Mouse (Mus musculus) layer of hippocampus, adult 18-20 months (tissue): ENCODE measurements around the gene Ccl24. TPM values are rescaled to one million over a fixed set of nuclear protein-coding genes. Genes with fewer than 3 reads are reported as not detected.
"Not testable (repeated sequence)": the region's sequence is repeated elsewhere in the genome, so short reads cannot be mapped to it uniquely, and the experiment has no call there.

Source experiments
- DNase-seq, 2 experiments: peaks; one replicate each; pipeline ENCODE4 v3.0.0; 2022; ENCODE audit warnings: low spot score in 2 of 2
- long read RNA-seq: library from polyadenylated mRNA; stranded (forward); transcript quantifications from one replicate; pipeline ENCODE4 v2.0.0, GENCODE M21; 2021
- total RNA-seq, 2 experiments: library from RNA; stranded (reverse); gene quantifications; 2 replicates each; pipeline ENCODE4 v1.2.3; 2021

Ccl24 gene
- total RNA-seq = under 1 TPM in 1 of 2 experiments, not detected in 1; 0.67 TPM
- long read RNA-seq = 0 reads

DNA sequence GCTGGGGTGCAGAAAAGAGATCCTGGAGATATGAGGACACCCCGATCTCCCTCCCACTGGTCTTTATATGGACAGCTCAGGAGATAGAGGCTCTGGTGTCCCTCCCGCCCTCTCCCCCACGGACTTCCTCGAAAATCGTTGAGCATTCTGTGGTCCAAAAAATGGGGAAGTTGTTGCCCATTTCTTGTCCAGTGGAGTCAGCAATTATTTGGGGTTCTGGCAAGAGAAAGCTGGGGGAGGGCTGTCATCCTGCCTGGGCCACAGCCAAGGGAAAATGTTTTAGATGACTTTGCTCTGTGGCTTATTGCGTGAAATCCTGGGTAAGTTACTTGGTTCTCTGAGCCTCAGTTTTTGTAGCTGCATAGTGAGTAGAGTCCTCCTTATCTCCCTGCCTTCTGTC is at the start of gene Ccl24:
Ccl24 (minus strand) TSS at position 44 of the 400 bp plus-strand sequence.
- no peak for DNase-seq

DNA sequence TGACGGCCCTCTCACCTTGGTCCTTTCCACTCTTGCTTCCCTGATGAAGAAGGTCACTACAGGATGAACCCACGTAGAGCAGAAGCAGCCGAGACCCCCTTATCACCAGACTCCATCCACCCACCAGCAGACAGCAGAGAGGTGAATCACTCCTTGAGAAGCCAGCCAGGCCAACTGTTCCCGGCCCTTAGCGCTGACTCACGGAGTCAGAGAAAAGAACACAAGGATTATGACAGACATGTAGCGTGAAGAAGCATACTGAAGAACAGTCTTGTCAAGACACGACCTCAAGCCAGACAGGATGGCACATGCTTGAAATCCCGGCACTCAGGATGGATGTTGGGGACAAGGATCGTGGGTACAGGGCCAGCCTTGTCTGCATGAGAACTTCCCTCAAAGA is 48.9 kb upstream of the Ccl24 start:
- DNase-seq = peak in 1 of 2 experiments; percentile 28

DNA sequence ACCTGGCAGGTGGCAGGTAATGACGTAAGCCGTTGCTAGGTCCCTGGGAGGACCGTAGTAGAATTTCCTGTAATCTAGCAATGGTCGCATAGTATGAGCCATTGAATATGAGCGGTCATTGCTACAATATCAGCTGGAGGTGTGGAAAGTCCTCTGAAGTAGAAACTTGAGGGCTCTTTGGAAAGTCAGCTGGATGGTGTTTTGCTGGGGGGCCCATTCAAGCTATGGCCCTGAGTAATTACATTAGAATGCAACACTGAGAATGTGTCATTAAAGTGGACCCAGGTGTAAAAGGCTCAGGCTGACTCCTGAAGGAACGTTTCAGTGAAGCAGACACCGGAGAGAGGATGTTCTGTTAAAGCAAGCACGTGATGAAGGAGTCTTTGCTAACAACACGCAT is 47.7 kb upstream of the Ccl24 start:
- no peak for DNase-seq

DNA sequence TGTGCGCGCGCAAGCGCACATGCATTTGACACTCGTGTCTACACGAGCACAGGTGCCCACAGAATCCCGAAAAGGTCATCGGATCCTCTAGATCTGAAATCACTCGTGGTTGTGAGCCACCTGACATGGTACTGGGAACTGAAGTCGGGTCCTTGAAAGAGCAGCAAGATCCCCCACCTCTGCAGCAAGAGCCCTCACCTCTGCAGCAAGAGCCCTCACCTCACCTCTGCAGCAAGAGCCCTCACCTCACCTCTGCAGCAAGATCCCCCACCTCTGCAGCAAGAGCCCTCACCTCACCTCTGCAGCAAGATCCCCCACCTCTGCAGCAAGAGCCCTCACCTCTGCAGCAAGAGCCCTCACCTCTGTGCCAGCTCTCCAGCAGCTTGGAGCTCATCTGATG is 46.9 kb upstream of the Ccl24 start:
- not testable (repeated sequence) for DNase-seq

DNA sequence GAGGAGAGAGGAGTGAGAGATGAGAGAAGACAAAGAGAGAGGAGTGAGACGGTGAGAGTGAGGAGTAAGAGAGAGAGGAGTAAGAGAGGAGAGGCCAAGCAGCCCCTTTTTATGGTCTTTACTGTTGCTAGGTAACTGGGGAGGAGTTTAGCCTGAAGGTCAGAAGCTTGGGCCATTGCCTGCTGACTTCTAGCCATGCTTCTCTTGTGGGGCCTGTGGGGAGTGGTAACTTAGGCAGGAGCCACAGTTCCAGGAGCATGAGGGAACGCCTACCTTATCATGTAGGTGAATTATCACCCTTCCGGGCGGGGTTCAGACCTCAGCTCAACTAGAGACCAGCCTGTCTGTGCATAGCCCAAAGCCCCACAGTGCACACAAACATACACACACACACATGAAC is 36.9 kb upstream of the Ccl24 start:
- DNase-seq = no peak

DNA sequence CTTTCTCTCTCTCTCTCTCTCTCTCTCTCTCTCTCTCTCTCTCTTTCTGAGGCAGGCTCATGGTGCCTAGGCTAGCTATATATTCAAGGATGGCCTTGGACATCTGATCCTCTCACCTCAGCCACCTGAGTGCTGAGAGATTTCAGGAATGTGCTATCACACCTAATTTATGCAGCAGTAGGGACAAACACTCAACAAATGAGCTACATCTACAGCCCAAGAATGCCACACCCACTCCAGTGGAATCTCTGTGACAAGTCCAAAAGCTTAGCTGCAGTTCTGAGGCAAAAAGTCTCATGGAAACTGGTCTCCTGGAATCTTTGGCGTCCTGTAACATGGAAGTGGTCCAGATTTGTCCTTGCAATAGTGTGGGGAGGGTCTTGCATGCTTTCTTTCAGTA is 34.7 kb upstream of the Ccl24 start:
- DNase-seq = no peak

DNA sequence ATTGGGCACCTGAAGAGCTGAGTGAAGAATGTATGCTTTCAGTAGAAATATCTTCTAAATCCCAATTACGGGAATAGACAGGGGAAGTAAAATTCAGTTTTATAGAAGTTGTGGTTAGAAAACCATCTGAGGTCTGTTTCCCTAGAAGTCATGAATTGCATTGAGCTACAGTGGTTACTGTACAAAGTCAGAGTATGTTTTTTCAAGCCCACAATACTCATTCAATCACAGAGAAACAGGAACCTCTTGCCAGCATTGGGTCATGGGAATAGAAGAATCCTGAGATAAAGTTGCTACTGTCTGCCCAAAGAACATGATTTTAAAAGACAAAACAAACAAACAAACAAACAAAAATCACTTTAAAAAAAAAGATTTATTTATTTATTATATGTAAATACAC is 33.9 kb upstream of the Ccl24 start:
- DNase-seq = not testable (repeated sequence)

DNA sequence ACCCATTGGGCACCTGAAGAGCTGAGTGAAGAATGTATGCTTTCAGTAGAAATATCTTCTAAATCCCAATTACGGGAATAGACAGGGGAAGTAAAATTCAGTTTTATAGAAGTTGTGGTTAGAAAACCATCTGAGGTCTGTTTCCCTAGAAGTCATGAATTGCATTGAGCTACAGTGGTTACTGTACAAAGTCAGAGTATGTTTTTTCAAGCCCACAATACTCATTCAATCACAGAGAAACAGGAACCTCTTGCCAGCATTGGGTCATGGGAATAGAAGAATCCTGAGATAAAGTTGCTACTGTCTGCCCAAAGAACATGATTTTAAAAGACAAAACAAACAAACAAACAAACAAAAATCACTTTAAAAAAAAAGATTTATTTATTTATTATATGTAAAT is 31.8 kb upstream of the Ccl24 start:
- not testable (repeated sequence) for DNase-seq

DNA sequence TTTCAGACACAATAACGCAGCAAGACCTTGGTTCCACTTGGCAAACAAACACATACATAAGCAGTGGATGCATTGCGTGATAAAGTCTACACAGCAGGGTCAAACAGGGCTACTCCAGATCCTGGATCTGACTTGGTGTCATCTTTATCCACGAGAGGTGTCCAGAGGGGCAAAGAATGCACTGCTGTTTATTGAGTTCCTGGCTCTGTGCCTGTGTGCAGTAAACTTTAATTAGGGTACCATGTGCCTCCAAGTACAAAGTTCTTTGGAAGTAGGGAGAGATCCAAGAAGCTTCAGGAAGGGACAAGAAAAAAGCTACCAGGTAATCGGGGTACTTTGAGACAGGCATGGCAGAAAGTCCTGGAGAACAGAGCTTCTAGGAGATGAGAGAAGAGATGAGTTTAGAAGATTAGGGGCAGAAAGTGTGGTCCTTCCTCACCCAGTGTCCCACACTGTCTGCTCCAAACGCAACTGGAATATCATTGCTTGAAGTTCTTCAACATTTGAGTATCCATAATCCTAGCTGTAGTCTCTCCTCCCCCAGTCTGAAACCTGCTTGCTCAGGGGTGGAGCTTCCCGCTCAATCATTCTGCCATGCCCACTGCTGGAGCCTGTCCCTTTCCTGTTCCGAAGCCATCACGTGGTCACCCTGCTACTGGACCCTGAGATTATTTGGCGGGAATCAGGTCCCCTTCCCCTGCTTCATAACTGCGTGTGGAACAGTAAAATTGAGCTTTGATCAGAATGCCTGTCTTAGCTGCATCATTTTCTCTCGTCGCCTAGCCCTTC is 17.3 kb upstream of the Ccl24 start:
- DNase-seq = no peak

DNA sequence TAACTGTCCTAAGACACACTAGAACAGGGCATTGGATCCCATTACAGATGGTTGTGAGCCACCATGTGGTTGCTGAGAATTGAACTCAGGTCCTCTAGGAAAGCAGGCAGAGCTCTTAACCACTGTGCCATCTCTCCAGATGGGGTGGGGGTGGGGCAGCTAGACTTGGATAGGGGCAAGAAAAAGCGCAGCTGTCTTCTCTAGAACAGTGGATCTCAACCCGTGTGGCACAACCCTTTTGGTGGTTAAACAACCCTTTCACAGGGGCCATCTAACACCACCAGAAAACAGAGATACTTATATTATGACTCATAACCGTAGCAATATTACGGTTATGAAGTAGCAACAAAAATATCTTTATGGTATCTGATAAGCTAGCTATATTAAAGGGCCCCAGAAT is 14.9 kb upstream of the Ccl24 start:
- no peak for DNase-seq

DNA sequence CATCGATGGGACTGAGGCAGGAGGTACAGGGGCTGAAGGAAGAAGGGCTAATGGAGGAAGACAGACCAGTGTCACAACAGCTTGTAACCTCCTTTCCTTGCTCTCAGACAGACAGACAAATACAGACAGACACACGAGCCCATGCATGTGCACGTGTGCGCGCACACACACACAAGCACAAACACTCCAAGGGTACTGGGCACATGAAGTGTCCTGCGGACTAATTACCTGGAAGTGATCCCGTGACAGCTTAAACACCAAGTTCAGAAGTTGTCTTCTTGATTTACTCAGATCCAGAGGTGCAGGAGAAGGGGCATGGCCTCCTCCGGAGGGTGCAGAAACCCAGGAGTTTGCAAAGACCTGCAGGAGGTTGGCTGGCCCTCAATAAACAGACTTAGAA is 12.8 kb upstream of the Ccl24 start:
- no peak for DNase-seq

DNA sequence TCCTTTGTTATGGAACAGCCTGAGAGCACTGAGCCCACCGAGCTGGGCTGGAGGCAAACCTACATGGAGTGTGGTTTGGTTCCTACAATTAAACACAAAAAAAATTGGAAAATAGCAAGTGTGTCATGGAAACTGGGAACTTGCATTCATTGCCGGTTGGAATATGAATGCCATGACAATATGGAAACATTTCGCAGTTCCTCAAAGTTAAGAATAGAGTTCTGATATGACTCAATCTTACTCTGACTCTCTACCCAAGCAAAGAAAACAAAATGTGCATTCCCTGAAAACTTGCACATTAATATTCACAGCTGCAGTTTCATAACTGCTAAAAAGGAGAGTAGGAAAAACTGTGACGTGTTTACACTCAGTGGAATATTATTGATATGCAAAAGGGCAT is 9.5 kb upstream of the Ccl24 start:
- DNase-seq = no peak

DNA sequence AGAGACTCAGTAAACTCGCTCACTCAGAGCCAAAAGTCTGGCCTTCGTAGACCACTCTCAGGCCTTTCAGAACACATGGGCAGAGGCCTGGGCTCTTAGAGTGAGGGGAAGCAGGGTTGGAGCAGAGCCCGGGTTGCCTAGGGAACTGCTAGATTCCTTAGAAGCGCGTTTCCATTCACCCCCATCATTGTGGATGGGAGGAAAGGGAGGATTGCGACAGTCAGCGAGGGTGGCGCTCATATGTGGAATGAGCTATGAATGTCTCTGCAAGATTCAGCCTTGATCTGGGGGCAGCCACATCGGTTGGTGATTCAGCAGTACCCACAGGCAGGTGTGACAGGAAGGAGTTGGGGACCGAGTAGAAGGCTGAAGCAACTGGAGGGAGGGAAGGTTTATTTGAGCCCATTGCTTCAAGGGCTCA is 6.5 kb upstream of the Ccl24 start:
- DNase-seq = peak; percentile 59 to 71

DNA sequence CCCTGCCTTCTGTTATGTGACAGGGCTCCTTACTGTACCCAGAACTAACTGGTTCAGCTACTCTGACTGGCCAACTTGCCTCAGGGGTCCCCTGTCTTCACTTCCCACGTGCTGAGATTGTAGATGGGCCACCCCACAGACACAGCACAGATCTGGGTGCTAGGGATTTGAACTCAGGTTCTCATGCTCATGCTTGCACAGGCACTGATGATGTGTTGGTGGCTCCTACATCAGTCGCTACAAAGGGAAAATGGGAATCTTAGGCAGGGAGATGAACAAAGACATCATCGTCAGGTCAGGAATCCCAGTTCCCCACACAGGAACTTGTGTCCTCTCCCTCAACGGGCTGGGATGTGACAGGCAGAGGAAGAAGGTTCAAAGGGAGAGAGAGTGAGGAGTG is 3.2 kb upstream of the Ccl24 start:
- no peak for DNase-seq

DNA sequence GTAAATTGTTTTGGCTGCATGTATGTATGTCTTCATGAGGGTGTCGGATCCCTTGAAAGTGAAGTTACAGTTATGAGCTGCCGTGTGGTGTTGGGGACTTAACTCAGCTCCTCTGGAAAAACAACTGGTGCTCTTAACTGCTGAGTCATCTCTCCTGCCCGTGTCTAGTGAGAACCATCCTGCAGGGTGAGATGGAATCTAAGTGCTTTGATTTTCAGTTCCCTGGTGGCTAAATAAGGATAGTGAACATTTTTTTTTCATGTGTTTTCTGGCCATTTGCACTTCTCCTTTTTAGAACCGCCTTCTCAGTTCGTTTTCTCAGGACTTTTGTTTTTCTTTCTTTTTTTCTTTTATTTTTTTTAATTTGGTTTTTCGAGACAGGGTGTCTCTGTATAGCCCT is 4.2 kb downstream of the Ccl24 start:
- DNase-seq = no peak

DNA sequence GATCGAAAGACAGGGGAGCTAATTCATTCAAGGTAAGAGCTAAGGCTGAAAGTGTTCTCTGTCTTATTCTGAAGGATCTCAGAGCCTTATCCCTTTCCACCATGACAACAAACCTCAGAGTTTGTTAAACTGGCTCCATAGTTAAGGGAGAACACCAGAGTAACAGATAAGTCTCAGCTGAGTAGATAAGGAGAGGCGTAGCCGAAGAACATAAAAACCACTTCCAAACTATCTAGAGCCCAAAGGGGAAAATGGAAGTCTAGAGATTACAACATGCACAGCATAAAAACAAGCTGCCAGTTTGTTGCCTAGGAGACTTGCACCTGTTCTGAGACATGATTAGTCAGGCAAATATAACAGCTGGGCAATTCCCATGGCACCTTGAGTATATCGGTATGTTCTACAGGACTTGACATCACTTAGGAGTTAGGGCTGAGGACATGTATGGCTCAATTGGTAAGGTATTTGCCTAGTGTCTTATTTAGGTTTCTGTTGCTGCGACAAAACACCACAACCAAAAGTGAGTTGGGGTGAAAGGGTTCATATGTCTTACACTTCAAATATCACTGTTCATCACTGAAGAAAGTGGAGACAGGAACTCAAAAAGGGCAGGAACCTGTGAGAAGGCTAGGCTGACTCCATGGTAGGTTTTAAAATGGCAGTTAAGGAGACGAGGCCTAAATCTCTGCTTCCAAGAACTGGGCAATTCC is 5.1 kb downstream of the Ccl24 start:
- no peak for DNase-seq

DNA sequence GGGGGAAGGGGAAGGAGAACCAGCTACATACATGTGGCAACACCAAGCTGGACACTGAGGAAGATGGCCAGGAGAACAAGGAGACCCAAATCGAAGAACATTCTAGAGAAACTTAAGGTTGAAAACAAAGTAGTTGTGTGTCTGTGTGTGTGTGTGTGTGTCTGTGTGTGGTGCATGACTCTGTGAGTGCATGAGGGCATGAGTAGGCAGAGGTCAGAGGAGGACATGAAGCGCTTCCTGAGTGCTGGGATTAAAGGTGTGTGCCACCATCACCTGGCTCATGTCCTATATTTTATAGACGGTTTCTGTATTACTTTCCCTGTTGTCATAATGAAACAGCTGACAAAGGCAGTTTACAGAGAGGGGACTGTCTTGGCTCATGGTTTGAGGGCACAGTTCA is 9.4 kb downstream of the Ccl24 start, which contains the start of gene Ccl26:
Ccl26 (minus strand) TSS at position 101 of the 400 bp plus-strand sequence.
- no peak for DNase-seq

DNA sequence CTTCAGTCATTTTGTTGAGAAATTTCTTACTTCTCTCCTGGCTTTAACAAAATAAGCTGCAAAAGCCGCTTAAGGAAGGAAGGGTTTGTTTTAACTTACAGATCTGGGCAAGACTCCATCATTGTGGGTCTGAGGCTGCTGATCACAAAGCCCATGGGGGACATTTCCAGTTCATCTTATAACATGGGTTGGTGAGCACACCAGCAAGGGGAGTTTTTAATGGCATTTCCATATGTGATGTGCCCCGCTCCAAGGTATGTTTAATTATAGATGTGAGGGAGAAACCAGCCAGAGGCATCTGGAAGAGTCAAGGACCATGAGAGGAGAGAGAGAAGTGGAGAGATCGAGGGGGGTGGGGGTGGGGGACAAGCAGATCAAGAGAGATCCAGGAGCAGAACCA is 15.2 kb downstream of the Ccl24 start:
- no peak for DNase-seq

DNA sequence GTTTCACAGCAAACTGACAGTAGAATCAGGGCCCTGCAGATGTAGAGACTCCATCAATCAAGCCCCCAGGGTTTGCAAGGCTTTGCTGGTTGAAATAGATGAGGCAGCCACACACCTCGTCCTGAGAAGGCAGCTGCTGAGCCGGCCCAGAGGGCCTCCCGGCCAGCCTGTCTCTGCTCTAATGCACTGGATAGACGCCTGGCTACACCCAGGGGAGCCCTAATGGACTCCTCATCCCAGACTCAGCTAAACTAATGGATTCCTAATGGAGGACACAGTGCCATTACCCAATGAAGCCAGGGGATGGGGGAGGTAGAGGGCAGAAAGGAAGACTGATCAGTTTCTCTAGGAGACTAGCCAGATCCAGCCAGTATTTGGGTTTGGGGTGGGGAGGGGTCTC is 15.8 kb downstream of the Ccl24 start:
- no peak for DNase-seq

DNA sequence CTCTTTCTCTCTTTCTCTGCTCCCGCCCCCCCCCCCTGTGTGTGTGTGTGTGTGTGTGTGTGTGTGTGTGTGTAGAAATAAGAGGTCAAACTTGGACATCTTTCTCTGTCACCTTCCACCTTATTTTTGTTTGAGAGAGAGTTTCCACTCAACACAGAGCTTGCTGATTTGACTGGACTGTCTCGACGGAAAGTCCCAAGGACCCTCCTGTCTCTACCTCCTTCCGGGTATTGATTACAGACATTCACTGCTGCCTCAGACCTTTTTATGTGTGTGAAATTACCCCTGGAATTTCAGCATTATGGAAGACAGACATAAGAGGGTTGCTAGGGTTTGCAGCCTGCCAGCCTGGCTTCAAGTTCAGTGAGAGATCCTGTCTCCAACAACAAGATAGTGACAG is 16.6 kb downstream of the Ccl24 start:
- DNase-seq = no peak

DNA sequence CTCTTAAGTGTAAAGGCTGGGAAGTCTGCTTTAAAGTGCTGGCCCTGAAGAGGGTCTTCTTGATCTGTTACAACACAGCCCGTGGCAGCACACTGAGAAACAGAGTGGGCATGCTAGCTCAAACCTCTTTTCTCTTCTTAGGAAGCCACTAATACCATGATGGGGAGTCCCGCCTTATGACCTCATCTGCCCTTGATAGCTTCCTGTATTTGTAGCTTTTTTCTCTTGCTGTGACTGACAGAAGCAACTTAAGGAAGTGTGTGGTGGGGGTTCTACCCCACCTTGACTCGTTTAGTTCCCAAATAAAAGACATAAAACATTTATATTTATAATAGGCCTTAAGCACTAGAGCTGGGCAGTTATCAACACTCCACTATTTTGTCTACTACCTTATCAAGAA is 21.3 kb downstream of the Ccl24 start:
- DNase-seq = no peak

DNA sequence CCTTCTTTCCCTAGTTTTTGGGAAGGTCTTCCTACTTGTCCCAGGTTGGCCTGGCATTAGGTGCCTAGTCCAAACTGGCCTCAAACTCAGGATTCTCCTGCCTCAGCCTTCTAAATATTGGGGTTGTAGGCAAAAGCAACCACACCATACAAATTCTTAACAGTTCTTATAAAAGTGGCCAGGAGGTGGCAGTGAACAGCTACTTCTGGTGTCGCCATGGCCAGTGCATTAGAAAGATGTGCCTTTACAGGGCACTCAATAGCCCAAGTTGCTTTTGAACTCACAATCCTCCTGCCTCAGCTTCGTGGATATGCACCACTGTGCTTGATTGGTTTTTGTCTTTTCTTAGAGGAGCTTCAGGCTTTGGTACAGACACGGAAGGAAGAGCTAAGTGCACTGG is 21.9 kb downstream of the Ccl24 start:
- peak in 1 of 2 experiments; percentile 64 for DNase-seq

DNA sequence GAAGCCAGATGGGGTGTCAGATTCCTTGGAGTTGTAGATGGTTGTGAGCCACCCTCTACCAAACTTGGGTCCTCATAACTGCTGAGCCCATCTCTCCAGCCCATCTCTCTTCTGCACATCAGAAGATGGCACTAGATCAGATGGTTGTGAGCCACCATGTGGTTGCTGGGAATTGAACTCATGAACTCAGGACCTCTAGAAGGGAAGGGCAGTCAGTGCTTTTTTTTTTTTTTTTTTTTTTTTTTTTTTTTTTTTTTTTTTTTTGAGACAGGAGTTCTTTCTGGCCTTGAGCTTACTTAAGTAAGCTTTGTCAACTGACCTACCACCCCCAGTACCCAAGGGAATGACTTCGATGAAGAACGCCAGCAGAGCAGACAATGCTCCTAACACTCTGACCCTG is 24.9 kb downstream of the Ccl24 start:
- DNase-seq = no peak
